Mouse (Mus musculus) kidney, adult 11 months (tissue): Measurements from ENCODE around the gene Dchs2.
A peak's percentile ranks its signal among the peaks of the same experiment; 100 is the strongest.
"Not testable (repeated sequence)": the region's sequence is repeated elsewhere in the genome, so short reads cannot be mapped to it uniquely, and the experiment has no call there.

Source experiments
- DNase-seq: peaks from one replicate; pipeline ENCODE4 v3.0.0; 2022

The Dchs2 gene

GRCm38 (mm10) chr3:83127726-83128448, at the start of gene Dchs2:
TSS of gene Dchs2 (plus strand) at chr3:83127948.
- no peak for DNase-seq

GRCm38 (mm10) chr3:83080567-83081055, 47.1 kb upstream of the Dchs2 start:
- DNase-seq = peak; percentile 31

GRCm38 (mm10) chr3:83097586-83097985, 30.2 kb upstream of the Dchs2 start:
- DNase-seq = no peak

GRCm38 (mm10) chr3:83098546-83099034, 29.2 kb upstream of the Dchs2 start:
- DNase-seq = no peak

- no peak for DNase-seq
These were observed 28.6 kb upstream of the Dchs2 start for GRCm38 (mm10) chr3:83099139-83099538.

GRCm38 (mm10) chr3:83099651-83100050, 28.1 kb upstream of the Dchs2 start:
- no peak for DNase-seq

GRCm38 (mm10) chr3:83102286-83102685, 25.5 kb upstream of the Dchs2 start:
- DNase-seq = no peak

DNA sequence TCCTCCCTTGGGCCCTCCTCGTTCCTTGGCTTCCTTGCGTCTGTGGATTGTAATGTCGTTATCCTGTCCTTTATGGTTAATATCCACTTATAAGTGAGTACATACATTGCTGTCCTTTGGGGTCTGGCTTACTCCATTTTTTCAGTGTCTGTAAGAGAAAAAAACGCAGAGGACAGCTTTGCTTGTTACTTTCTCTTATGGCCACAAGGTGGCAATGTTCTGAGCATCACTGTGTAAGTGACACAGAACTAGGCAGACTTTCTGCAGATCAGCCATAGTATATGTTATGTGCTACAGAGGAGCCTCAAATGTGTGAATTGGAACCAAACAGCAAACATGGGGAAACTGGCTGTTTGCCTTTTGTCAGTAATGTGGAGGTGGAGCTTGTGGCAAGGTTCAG, 17.6 kb upstream of the Dchs2 start:
- DNase-seq = no peak

DNA sequence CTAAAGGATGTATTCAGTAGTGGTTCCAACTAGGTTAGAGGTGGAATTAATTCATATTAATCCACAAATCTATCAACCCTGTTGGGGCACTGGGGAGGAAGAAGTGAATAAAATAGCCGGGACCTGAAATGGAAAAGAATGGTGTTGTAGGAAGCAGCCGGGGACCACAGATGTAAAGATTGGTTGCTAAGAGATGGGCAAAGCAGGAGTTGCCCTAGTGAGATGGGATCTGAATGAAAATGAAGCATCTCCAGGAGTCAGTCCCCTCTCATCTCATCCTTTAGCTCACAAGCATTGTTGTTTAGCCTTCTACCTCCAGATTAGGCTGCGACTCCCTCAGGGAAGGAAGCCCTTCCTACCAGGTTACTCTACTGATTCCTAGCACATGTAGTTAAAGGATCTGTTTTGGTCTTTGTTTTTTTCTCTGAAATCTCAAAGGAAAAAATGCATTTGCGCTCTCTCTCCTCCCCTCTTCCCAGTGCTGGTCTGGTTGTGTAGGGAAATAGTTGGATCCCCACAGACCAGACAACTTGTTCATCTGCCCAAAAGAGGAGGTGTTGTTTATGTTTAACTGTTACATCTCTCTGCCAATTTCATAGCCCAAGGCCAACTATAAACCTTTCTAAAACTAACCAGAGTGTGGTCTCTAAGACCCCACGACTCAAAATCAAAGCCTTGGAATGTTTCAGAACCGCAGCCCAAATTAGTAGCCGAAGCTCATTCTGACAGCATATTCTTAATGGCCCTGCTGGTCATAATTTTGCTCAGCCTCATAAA, 16.1 kb upstream of the Dchs2 start:
- DNase-seq = no peak

GRCm38 (mm10) chr3:83112869-83113268, 14.9 kb upstream of the Dchs2 start:
- no peak for DNase-seq

DNA sequence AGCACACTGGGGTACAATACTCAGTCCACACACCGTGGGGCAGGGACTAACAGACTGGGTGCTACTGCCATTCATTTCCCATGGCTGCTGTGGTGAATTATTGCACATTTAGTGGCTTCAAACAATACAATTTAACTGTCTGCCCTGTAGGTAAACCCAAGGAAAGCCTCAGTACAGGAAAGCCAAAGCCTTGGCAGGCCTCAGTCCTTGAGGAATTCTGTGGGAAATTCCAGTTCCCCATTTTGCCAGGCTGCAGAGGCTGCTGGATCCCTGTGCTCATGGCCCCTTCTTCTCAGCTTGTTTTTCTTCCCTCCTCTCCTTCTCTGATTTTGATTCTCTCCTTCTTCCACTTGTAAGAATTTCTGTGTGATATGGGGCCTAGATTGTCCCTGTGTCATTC, 12.8 kb upstream of the Dchs2 start:
- DNase-seq = no peak

DNA sequence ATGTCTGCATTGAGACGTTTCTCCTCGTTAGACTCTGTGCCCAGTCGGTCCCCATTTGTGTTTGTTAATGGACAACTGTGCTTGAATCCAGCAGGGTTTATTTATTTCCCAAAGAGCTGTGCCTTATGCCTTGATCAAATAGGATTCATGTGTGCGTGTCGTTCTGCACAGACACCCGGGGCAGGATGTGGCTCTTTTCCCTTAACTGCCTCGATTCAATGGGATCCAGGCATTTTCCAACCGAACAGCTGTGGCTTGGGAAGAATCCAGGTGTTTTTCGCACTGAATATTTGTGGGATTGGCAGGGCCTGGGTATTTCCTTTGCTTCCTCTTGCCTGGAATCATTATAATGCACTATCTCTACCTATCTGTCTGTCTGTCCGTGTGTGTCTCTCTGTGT, 10.2 kb upstream of the Dchs2 start:
- no peak for DNase-seq

- not testable (repeated sequence) for DNase-seq
These were observed 3.8 kb upstream of the Dchs2 start for GRCm38 (mm10) chr3:83123945-83124344.

DNA sequence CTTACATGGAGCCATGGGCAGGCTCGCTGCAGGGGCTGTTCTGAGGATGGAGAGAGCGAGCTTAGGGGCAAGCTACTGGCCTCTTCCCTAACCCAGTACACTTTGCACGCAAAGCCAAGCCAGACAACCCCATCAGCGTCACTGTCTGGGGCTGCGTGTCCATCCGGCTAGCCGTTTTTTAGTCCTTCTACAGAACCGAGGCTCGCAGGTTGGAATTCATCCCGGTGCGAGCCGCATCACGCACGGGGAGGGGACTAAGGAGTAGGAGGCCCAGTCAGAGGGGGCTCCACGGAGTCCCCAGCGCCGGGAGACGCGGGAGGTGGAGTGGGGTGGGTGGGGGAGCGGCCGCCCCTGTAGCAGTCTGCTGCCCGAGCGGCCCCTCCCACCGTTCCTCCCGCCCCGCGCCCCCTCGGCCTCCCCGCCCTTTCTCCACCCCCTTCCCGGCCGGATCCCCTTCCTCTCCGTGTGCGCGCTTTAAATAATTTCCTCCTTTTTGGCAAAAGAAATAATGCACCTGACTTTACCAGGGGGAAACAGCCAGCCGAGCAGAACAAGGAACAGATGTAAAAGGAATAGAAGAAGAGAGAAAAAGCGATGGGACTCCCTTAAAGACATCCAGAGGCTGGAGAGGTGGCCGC, 541 bp upstream of the Dchs2 start:
- no peak for DNase-seq

GRCm38 (mm10) chr3:83128449-83128922, 738 bp downstream of the Dchs2 start:
- no peak for DNase-seq

DNA sequence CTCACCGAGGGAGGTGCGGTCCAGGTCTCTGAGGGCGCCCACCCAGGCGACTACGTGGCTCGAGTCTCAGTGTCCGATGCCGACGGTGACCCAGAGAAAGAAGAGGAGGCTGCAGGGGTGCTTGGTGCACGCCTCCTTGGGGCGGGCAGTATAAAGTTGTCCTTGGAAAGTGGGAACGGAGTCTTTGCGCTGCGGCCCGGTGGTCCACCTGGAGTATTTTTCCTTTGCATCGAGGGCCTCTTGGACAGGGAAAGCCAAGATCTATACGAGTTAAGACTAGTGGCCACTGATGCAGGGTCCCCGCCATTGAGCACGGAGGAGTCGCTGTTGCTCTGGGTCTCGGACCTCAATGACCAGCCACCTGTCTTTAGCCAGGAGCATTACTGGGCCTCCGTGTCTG, 1.4 kb downstream of the Dchs2 start:
- DNase-seq = no peak

GRCm38 (mm10) chr3:83136413-83136812, 8.7 kb downstream of the Dchs2 start:
- DNase-seq = no peak

DNA sequence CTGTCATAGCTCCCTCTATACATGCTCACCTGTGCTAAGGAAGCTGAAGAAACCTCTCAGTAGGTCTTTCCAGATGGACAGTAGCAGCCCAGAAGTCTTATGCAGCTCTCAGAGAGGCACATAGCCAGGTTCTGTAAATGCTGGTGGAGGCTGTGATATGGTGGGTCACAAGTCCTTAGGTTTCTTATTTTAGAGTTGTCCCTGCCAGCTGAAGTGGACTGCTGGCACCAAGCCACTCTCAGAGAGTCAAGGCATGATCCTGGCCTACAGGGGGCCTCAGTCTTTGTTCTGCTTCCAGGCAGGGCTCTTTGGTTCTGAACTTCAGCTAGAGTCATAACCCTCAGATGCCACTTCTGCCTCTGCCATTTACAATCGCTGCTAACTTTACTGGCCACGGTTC, 11.1 kb downstream of the Dchs2 start:
- no peak for DNase-seq

DNA sequence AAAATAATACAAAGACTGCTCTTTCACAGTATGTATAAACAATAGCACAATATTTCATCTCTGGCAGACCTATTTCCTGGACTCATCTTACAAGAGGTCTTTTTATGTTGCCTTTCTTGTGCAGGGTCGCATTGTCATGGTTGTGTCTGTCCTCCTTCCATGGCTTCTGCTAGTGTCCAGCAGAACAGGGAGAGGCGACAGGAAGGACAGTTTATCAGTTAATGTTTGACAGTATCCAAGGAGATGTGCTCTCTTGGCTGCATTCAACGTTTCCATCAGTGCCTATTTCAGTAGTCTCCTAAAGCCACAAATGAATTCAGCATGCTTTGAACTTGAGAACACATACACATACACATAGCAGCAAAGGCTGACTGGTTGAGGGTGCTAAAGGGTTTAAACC, 17.9 kb downstream of the Dchs2 start:
- DNase-seq = no peak

GRCm38 (mm10) chr3:83147273-83148054, 19.7 kb downstream of the Dchs2 start:
- DNase-seq = no peak

- DNase-seq = no peak
These were observed 20.3 kb downstream of the Dchs2 start for GRCm38 (mm10) chr3:83148055-83148447.

DNA sequence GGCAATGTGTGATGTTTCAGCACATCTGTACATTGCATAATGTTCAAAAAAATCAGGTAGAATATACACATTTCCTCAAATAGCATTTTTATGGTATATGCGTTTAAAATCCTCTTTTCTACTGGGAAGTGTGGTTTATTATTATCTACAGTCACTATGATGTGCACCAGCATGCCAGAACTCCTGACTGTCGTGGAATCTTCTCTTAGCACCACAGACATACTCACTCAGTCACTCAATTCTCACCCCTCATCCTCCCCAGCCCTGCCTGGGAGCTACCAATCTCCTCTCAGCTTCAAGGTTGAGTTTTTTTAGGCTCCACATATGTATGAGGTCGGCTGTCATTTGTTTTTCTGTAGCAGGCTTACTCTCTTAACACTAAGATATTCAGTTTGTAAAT, 20.8 kb downstream of the Dchs2 start:
- DNase-seq = no peak

- no peak for DNase-seq
These were observed 27.9 kb downstream of the Dchs2 start for GRCm38 (mm10) chr3:83155600-83155999.
